14 mouse cellular contexts compared by ENCODE assay signal in genomic region chr19:20005932-20006625, GRCm38 (mm10).
DNase-seq lines count a peak whose midpoint lies in the region; ATAC-seq and TF ChIP-seq lines count a peak whose summit lies in the region.
"Had no signal": no experiment of that assay in that cellular context is flagged by ENCODE, and none has a peak within 500 bp of the region (broad histone marks: within the 10 kb centered on the region; RNA-seq: fewer than 3 reads in every experiment).

No protein-coding gene starts in this region.

- no peak overlapping the region for H3K4me2 ChIP-seq in forebrain, embryonic 12.5 days
- no peak overlapping the region for H3K4me2 ChIP-seq in hindbrain, embryonic 16.5 days (ENCODE audit: low read length)
- no peak overlapping the region for H3K4me2 ChIP-seq in intestine, embryonic 16.5 days (ENCODE audit: low read depth, low read length)
- H3K4me2 ChIP-seq: liver, embryonic 13.5 days had no signal

- H3K9me3 ChIP-seq in forebrain, embryonic 12.5 days: no peaks in the 10 kb centered on the region
- H3K9me3 ChIP-seq in forebrain, embryonic 10.5 days: no peaks in the 10 kb centered on the region
- no peaks in the 10 kb centered on the region for H3K9me3 ChIP-seq in hindbrain, embryonic 16.5 days (ENCODE audit: control insufficient read depth, low read length)
- no peaks in the 10 kb centered on the region for H3K9me3 ChIP-seq in intestine, embryonic 16.5 days (ENCODE audit: control insufficient read depth, low read length)
- H3K9me3 ChIP-seq: liver, embryonic 13.5 days had no signal

- H3K27ac ChIP-seq in forebrain, embryonic 12.5 days: no peak overlapping the region
- no peak overlapping the region for H3K27ac ChIP-seq in forebrain, embryonic 10.5 days
- H3K27ac ChIP-seq in hindbrain, embryonic 16.5 days (ENCODE audit: low read depth, low read length): no peak overlapping the region
- no peak overlapping the region for H3K27ac ChIP-seq in intestine, embryonic 16.5 days (ENCODE audit: low read length)
- H3K27ac ChIP-seq: layer of hippocampus, adult 2 months; liver, embryonic 13.5 days had no signal

- peak; percentile 62; the same call in 1 of the 2 replicates for ATAC-seq in forebrain, embryonic 12.5 days (ENCODE audit: low FRiP score)
- ATAC-seq in hindbrain, embryonic 16.5 days: peak; percentile 77
- ATAC-seq in intestine, embryonic 16.5 days: no peak

- H3K27me3 ChIP-seq in forebrain, embryonic 12.5 days: no peaks in the 10 kb centered on the region
- H3K27me3 ChIP-seq in forebrain, embryonic 10.5 days (ENCODE audit: poor library complexity, severe bottlenecking): no peaks in the 10 kb centered on the region
- no peaks in the 10 kb centered on the region for H3K27me3 ChIP-seq in hindbrain, embryonic 16.5 days (replicated peaks; ENCODE audit: control insufficient read depth, insufficient read depth, low read length)
- no peaks in the 10 kb centered on the region for H3K27me3 ChIP-seq in intestine, embryonic 16.5 days (replicated peaks; ENCODE audit: control insufficient read depth, insufficient read depth, low read length)
- H3K27me3 ChIP-seq: liver, embryonic 13.5 days had no signal

- DNase-seq in forebrain, embryonic 10.5 days (ENCODE audit: extremely low spot score, low spot score): no peak
- DNase-seq in 3T3-L1 (ENCODE audit: low read depth, low spot score) (peak; percentile 45), NIH3T3 (ENCODE audit: low read depth) (peak; percentile 31)
- DNase-seq in gastrocnemius, postnatal 10 days: no peak
- DNase-seq in lung, adult 2 months: no peak
- DNase-seq: heart, postnatal 36 days; kidney, adult 9 months; liver, embryonic 13.5 days; lung, postnatal 4 days had no signal

- no peak for TF ChIP-seq POLR2A in lung, adult 2 months (IDR thresholded peaks at IDR 0.05; ENCODE audit: borderline replicate concordance, extremely low read depth, low read depth, low read length)

- WGBS in forebrain, embryonic 12.5 days: 50% methylated on average over 4 of the region's 4 CpGs
- 71% methylated on average over 4 of the region's 4 CpGs for WGBS in forebrain, embryonic 10.5 days
- 29% methylated on average over 4 of the region's 4 CpGs for WGBS in hindbrain, embryonic 16.5 days
- WGBS in intestine, embryonic 16.5 days: 67% methylated on average over 4 of the region's 4 CpGs
- WGBS in lung, adult 2 months: 48% methylated on average over 4 of the region's 4 CpGs

- no peaks in the 10 kb centered on the region for H3K36me3 ChIP-seq in forebrain, embryonic 12.5 days (replicated peaks)
- H3K36me3 ChIP-seq in forebrain, embryonic 10.5 days (replicated peaks): no peaks in the 10 kb centered on the region
- no peaks in the 10 kb centered on the region for H3K36me3 ChIP-seq in hindbrain, embryonic 16.5 days (ENCODE audit: control insufficient read depth, insufficient read depth, low read length)
- no peaks in the 10 kb centered on the region for H3K36me3 ChIP-seq in intestine, embryonic 16.5 days (ENCODE audit: control insufficient read depth, insufficient read depth, low read length)
- H3K36me3 ChIP-seq: liver, embryonic 13.5 days had no signal

- H3K9ac ChIP-seq in forebrain, embryonic 12.5 days: no peak overlapping the region
- H3K9ac ChIP-seq in hindbrain, embryonic 16.5 days (ENCODE audit: low read depth, low read length): no peak overlapping the region
- no peak overlapping the region for H3K9ac ChIP-seq in intestine, embryonic 16.5 days (ENCODE audit: low read depth, low read length)
- H3K9ac ChIP-seq: liver, embryonic 13.5 days had no signal

- H3K4me1 ChIP-seq in forebrain, embryonic 12.5 days: peaks cover 7% of the 10 kb centered on the region
- 0 out of 2 replicates have a peak, but pooled peaks cover 2% of the 10 kb centered on the region for H3K4me1 ChIP-seq in forebrain, embryonic 10.5 days
- H3K4me1 ChIP-seq in hindbrain, embryonic 16.5 days (ENCODE audit: control insufficient read depth, insufficient read depth, low read depth, low read length): no peaks in the 10 kb centered on the region; the same call in 1 of the 2 replicates
- no peaks in the 10 kb centered on the region for H3K4me1 ChIP-seq in intestine, embryonic 16.5 days (ENCODE audit: control insufficient read depth, insufficient read depth, low read length)
- H3K4me1 ChIP-seq in lung, adult 2 months (ENCODE audit: control insufficient read depth, insufficient read depth, low read length): no peaks in the 10 kb centered on the region
- H3K4me1 ChIP-seq: liver, embryonic 13.5 days had no signal

- no peak for TF ChIP-seq CTCF in lung, adult 2 months (IDR thresholded peaks at IDR 0.05; ENCODE audit: insufficient read depth, low read length)

- H3K4me3 ChIP-seq in forebrain, embryonic 12.5 days (replicated peaks): no peak overlapping the region
- no peak overlapping the region for H3K4me3 ChIP-seq in forebrain, embryonic 10.5 days
- no peak overlapping the region for H3K4me3 ChIP-seq in hindbrain, embryonic 16.5 days (ENCODE audit: low read length)
- H3K4me3 ChIP-seq in intestine, embryonic 16.5 days (ENCODE audit: low read length): no peak overlapping the region
- H3K4me3 ChIP-seq in lung, adult 2 months (replicated peaks; ENCODE audit: extremely low read depth, low read depth, low read length): no peak overlapping the region
- H3K4me3 ChIP-seq: layer of hippocampus, adult 2 months; liver, embryonic 13.5 days; myocyte had no signal

Comparison
In these comparisons a context has a peak if more than half of its experiments do, and no peak if none do; other contexts are left out.
1. DNase-seq: peak in 3T3-L1 (single experiment) and NIH3T3 (single experiment); none in forebrain, embryonic 10.5 days (single experiment), gastrocnemius, postnatal 10 days (single experiment) and lung, adult 2 months (single experiment).